Comparison of ENCODE assay signal across 15 mouse cellular contexts in genomic region chr4:130121560-130121959, GRCm38 (mm10). TPM values are rescaled to one million over a fixed set of nuclear protein-coding genes. Genes with fewer than 3 reads are reported as not detected.
"Had no signal": no experiment of that assay in that cellular context is flagged by ENCODE, and none has a peak within 500 bp of the region (broad histone marks: within the 10 kb centered on the region; RNA-seq: fewer than 3 reads in every experiment).

No protein-coding gene starts in this region.

- H3K4me2 ChIP-seq: liver, embryonic 11.5 days; liver, embryonic 13.5 days; liver, embryonic 15.5 days; lung, embryonic 15.5 days; midbrain, embryonic 11.5 days; midbrain, embryonic 13.5 days; midbrain, embryonic 15.5 days; neural tube, embryonic 12.5 days had no signal

- H3K9ac ChIP-seq: liver, embryonic 13.5 days; liver, embryonic 15.5 days; liver, postnatal 0 days; lung, embryonic 15.5 days; midbrain, embryonic 13.5 days; midbrain, embryonic 15.5 days; neural tube, embryonic 12.5 days had no signal

- H3K27me3 ChIP-seq: liver, embryonic 13.5 days; liver, embryonic 15.5 days; lung, embryonic 15.5 days; megakaryocyte, embryonic 14.5 days; midbrain, embryonic 13.5 days; midbrain, embryonic 15.5 days; neural tube, embryonic 12.5 days had no signal

- H3K9me3 ChIP-seq: liver, embryonic 13.5 days; liver, embryonic 15.5 days; lung, embryonic 15.5 days; midbrain, embryonic 13.5 days; midbrain, embryonic 15.5 days; neural tube, embryonic 12.5 days had no signal

- DNase-seq: liver, embryonic 13.5 days; liver, postnatal 0 days; right cerebral cortex, postnatal 14 days; thymus, adult 18-20 months; thymus, postnatal 14 days; thymus, postnatal 36 days had no signal

- ATAC-seq: liver, postnatal 0 days; midbrain, embryonic 13.5 days; midbrain, embryonic 15.5 days had no signal

- H3K4me1 ChIP-seq: midbrain, embryonic 13.5 days; midbrain, embryonic 15.5 days; neural tube, embryonic 12.5 days had no signal

- H3K4me3 ChIP-seq: liver, embryonic 13.5 days; liver, embryonic 15.5 days; lung, embryonic 15.5 days; megakaryocyte, embryonic 14.5 days; midbrain, embryonic 13.5 days; midbrain, embryonic 15.5 days; neural tube, embryonic 12.5 days had no signal

- H3K27ac ChIP-seq: liver, embryonic 13.5 days; liver, embryonic 15.5 days; lung, embryonic 15.5 days; macrophage; midbrain, embryonic 13.5 days; midbrain, embryonic 15.5 days; neural tube, embryonic 12.5 days had no signal

RNA-seq across cellular contexts. Expression of gene Hcrtr1, which starts 17.6 kb away (rescaled TPM):
- polyA plus RNA-seq: liver, embryonic 15.5 days; liver, postnatal 0 days; macrophage had no signal

RNA-seq across cellular contexts. Expression of gene Tinagl1, which starts 53.4 kb away (rescaled TPM):
- polyA plus RNA-seq: macrophage had no signal
